Mouse (Mus musculus): ENCODE data around the gene Osbpl3. TPM values are rescaled to one million over a fixed set of nuclear protein-coding genes. Genes with fewer than 3 reads are reported as not detected.

Gene Osbpl3
- polyA plus RNA-seq, 1 experiment from 2014 or later, result 19.7 TPM

DNA sequence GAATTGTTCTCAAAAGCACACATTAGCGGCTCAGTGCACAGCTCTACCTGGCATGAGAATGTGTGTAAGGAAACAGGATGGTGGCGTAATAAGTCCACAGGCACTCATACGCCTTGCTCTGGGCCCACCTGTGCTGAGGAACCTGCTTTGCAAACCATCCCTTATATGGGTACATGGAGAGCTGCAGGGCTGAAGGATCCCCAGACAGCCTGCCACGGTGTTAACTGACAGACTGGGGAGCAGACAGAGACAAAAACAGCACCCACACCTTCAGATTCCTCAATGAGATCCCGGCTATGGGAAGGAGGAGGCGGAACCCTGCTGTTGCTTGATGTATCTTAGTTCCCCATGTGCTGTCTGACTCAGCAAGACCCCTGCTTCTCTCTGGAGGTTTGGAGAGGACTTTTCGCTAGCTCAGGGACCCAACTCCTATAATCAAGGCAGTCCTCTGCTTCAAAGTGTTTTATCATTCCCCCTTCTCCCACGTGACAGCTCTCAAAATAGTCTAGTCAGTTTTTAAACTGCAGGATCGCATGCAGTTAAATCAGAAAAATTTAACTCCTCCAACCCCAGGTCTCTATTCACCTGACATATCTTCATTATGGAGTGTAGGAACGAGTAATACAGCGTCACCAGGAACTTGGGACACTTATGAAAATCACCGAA, 141.5 kb downstream of the Osbpl3 start:
- peak overlapping the region; percentile 91 for H3K27ac ChIP-seq (ENCODE audit: low read length)
- peak; percentile 69 for ATAC-seq (replicated peaks; ENCODE audit: extremely low read depth, insufficient read depth, low FRiP score)
- no peaks in the 10 kb centered on the region for H3K9me3 ChIP-seq (replicated peaks; ENCODE audit: control insufficient read depth, low read length)
- H3K27me3 ChIP-seq (ENCODE audit: control insufficient read depth, insufficient read depth, low read length), result no peaks in the 10 kb centered on the region
- H3K9ac ChIP-seq (ENCODE audit: low read length), result peak overlapping the region; percentile 60
- H3K4me3 ChIP-seq (ENCODE audit: low read length), result no peak overlapping the region
- peaks cover under 1% of the 10 kb centered on the region; the same call in 1 of the 2 replicates for H3K36me3 ChIP-seq (ENCODE audit: control insufficient read depth, insufficient read depth)
- H3K4me1 ChIP-seq (ENCODE audit: control insufficient read depth, insufficient read depth, low read length), result peaks cover 27% of the 10 kb centered on the region
- 39% methylated on average over 12 of the region's 12 CpGs for WGBS
- H3K4me2 ChIP-seq (ENCODE audit: low read depth, low read length), result peak overlapping the region; percentile 44

DNA sequence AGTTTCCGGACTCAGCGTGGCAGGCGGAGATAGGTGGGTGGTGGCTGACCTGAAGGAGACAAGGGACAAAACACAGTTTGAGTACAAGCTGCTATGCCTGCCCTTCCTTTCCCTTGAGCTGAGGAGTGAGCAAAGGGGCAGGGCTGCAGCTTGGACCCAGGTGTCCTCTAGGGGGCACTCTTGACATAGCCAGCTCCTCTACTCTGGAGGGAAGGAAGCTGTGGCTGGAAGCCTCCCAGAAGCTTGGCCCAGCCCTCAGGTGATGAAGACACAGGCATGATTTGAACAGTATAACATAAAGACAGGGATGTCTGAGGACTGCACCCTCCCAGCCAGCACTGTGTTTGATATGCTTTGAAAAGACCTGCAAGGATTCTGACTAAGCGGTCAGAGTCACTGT, 143.4 kb downstream of the Osbpl3 start:
- 33% methylated on average over 4 of the region's 4 CpGs for WGBS
- H3K4me3 ChIP-seq (ENCODE audit: low read length), result no peak overlapping the region
- peak; percentile 66 for ATAC-seq (replicated peaks; ENCODE audit: extremely low read depth, insufficient read depth, low FRiP score)

GRCm38 (mm10) chr6:50309019-50309418, 147.0 kb downstream of the Osbpl3 start:
- 0 out of 2 replicates have a peak, but pooled peaks have one; percentile 25 for ATAC-seq (replicated peaks; ENCODE audit: extremely low read depth, insufficient read depth, low FRiP score)
- H3K4me2 ChIP-seq (ENCODE audit: low read depth, low read length), result no peak overlapping the region
- H3K4me1 ChIP-seq (ENCODE audit: control insufficient read depth, insufficient read depth, low read length), result peaks cover 7% of the 10 kb centered on the region
- no peaks in the 10 kb centered on the region for H3K9me3 ChIP-seq (replicated peaks; ENCODE audit: control insufficient read depth, low read length)
- H3K36me3 ChIP-seq (ENCODE audit: control insufficient read depth, insufficient read depth), result peaks cover 5% of the 10 kb centered on the region
- no peaks in the 10 kb centered on the region for H3K27me3 ChIP-seq (ENCODE audit: control insufficient read depth, insufficient read depth, low read length)
- no peak overlapping the region for H3K27ac ChIP-seq (ENCODE audit: low read length)
- WGBS, result 26% methylated on average over 6 of the region's 6 CpGs
- H3K4me3 ChIP-seq (ENCODE audit: low read length), result no peak overlapping the region
- no peak overlapping the region for H3K9ac ChIP-seq (ENCODE audit: low read length)

More for the DNA sequence above, 143.4 kb downstream of the Osbpl3 start:
- Histone ChIP-seq H3K36me3 (ENCODE audit: control insufficient read depth, insufficient read depth) (peaks cover 5% of the 10 kb centered on the region), H3K4me2 (ENCODE audit: low read depth, low read length) (no peak overlapping the region), H3K27me3 (ENCODE audit: control insufficient read depth, insufficient read depth, low read length) (no peaks in the 10 kb centered on the region), H3K27ac (ENCODE audit: low read length) (no peak overlapping the region), H3K4me1 (ENCODE audit: control insufficient read depth, insufficient read depth, low read length) (peaks cover 20% of the 10 kb centered on the region), H3K9ac (ENCODE audit: low read length) (no peak overlapping the region), H3K9me3 (replicated peaks; ENCODE audit: control insufficient read depth, low read length) (no peaks in the 10 kb centered on the region)

DNA sequence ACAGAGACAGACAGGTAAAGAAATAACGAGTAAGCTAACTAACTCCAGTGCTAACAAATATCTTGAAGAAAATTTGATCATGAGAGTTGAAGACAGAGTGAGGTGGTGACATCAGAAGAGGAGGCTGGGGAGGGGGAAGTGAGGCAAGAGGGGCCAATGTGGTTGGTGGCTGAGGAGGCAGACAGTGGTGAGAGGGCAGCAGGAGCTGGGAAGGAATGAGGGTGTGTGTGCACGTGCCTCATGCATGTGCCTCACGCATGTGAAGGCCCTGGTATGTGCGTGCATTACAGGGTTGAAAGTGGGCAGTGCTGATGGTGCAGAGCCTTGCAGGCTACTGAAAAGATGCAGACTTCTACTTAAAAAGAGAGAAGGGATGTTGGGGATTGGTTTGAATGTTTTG, 149.4 kb downstream of the Osbpl3 start:
- ATAC-seq (replicated peaks; ENCODE audit: extremely low read depth, insufficient read depth, low FRiP score), result no peak
- H3K4me3 ChIP-seq (ENCODE audit: low read length), result no peak overlapping the region
- no peak overlapping the region for H3K9ac ChIP-seq (ENCODE audit: low read length)
- no peaks in the 10 kb centered on the region for H3K9me3 ChIP-seq (replicated peaks; ENCODE audit: control insufficient read depth, low read length)
- no peaks in the 10 kb centered on the region for H3K27me3 ChIP-seq (ENCODE audit: control insufficient read depth, insufficient read depth, low read length)
- peaks cover 9% of the 10 kb centered on the region for H3K36me3 ChIP-seq (ENCODE audit: control insufficient read depth, insufficient read depth)
- WGBS, result 66% methylated on average over 4 of the region's 4 CpGs
- H3K27ac ChIP-seq (ENCODE audit: low read length), result no peak overlapping the region
- H3K4me2 ChIP-seq (ENCODE audit: low read depth, low read length), result no peak overlapping the region
- H3K4me1 ChIP-seq (ENCODE audit: control insufficient read depth, insufficient read depth, low read length), result no peaks in the 10 kb centered on the region

DNA sequence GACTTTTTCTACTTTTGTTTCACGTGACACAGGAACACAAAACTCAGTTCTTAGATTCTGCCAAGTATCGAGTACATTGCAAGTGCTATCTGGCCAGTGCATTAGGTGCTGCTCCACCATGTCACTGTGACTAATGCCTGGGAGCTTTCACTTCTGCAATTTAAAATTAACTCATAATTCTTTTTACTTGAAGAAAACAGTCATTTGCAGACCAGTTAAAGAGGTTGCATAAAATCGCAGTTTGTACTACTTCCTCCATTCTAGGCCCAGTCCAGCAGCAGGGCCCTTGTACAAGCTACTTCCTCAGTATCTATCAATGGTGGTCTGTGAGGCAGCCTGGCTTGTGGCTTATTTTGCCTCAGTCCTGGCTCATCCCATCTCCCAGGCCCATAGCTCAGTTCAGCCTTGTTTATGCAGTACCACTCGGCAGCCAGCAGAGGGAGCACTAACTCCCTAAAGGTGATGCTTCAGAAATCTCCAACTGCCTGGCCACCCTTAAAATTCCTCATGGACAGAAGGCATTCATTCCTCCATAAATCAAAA, 151.0 kb downstream of the Osbpl3 start:
- WGBS, result 57% methylated on average over 4 of the region's 4 CpGs
- H3K27ac ChIP-seq (ENCODE audit: low read length), result no peak overlapping the region

DNA sequence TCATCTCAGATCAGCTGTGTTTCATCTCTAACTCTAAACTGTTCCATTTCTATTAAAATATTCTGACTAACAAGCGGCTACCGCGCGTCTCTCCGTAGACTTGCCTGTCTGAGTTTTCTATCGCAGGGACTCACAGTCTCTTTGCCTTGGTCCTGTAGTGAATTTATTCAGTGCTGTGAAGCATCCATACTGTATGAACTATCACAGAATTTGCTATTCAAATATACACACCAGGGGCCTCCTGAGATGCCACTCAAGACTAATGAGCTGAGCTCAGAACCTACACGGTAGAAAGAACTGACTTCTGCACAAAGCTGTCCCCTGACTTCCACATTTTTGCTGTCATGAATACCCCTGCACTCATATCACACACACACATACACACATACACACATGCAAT, 154.9 kb downstream of the Osbpl3 start:
- ATAC-seq (replicated peaks; ENCODE audit: extremely low read depth, insufficient read depth, low FRiP score), result no peak
- no peaks in the 10 kb centered on the region for H3K27me3 ChIP-seq (ENCODE audit: control insufficient read depth, insufficient read depth, low read length)
- no peak overlapping the region for H3K9ac ChIP-seq (ENCODE audit: low read length)
- no peaks in the 10 kb centered on the region for H3K9me3 ChIP-seq (replicated peaks; ENCODE audit: control insufficient read depth, low read length)
- no peak overlapping the region for H3K4me3 ChIP-seq (ENCODE audit: low read length)
- peaks cover 2% of the 10 kb centered on the region; the same call in 1 of the 2 replicates for H3K4me1 ChIP-seq (ENCODE audit: control insufficient read depth, insufficient read depth, low read length)
- no peak overlapping the region for H3K4me2 ChIP-seq (ENCODE audit: low read depth, low read length)
- no peak overlapping the region for H3K27ac ChIP-seq (ENCODE audit: low read length)
- peaks cover 5% of the 10 kb centered on the region; the same call in 1 of the 2 replicates for H3K36me3 ChIP-seq (ENCODE audit: control insufficient read depth, insufficient read depth)
- 91% methylated on average over 7 of the region's 7 CpGs for WGBS

More for the DNA sequence above, 151.0 kb downstream of the Osbpl3 start:
- no peak overlapping the region for H3K4me3 ChIP-seq (ENCODE audit: low read length)
- H3K4me1 ChIP-seq (ENCODE audit: control insufficient read depth, insufficient read depth, low read length), result no peaks in the 10 kb centered on the region
- no peak for ATAC-seq (replicated peaks; ENCODE audit: extremely low read depth, insufficient read depth, low FRiP score)
- H3K9ac ChIP-seq (ENCODE audit: low read length), result no peak overlapping the region
- H3K27me3 ChIP-seq (ENCODE audit: control insufficient read depth, insufficient read depth, low read length), result no peaks in the 10 kb centered on the region
- H3K36me3 ChIP-seq (ENCODE audit: control insufficient read depth, insufficient read depth), result peaks cover 11% of the 10 kb centered on the region
- no peaks in the 10 kb centered on the region for H3K9me3 ChIP-seq (replicated peaks; ENCODE audit: control insufficient read depth, low read length)
- H3K4me2 ChIP-seq (ENCODE audit: low read depth, low read length), result no peak overlapping the region

DNA sequence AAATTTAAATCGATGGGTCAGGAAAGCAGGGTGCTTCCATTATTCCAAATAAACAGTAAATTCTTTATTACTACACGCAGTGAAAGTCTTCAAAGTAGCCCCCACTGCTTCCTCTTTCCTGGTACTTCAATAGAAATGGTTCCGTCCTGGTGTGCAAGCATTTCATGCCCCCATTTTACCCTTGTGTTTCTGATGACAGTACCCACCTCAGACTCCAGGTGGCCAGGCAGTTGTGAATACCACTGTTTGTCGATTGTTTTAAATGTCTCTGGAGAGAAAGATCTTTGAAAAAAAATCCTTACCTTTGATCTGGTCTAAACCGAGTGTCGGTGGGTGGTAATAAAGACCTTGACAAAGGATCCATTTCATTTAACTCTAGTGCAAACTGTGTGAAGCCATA, 155.4 kb downstream of the Osbpl3 start:
- Histone ChIP-seq H3K27ac (ENCODE audit: low read length) (no peak overlapping the region), H3K4me2 (ENCODE audit: low read depth, low read length) (no peak overlapping the region), H3K4me3 (ENCODE audit: low read length) (no peak overlapping the region), H3K4me1 (ENCODE audit: control insufficient read depth, insufficient read depth, low read length) (peaks cover 3% of the 10 kb centered on the region), H3K9ac (ENCODE audit: low read length) (no peak overlapping the region), H3K9me3 (replicated peaks; ENCODE audit: control insufficient read depth, low read length) (no peaks in the 10 kb centered on the region), H3K36me3 (ENCODE audit: control insufficient read depth, insufficient read depth) (peaks cover 5% of the 10 kb centered on the region; the same call in 1 of the 2 replicates), H3K27me3 (ENCODE audit: control insufficient read depth, insufficient read depth, low read length) (no peaks in the 10 kb centered on the region)
- WGBS, result 81% methylated on average over 6 of the region's 6 CpGs
- ATAC-seq (replicated peaks; ENCODE audit: extremely low read depth, insufficient read depth, low FRiP score), result no peak

DNA sequence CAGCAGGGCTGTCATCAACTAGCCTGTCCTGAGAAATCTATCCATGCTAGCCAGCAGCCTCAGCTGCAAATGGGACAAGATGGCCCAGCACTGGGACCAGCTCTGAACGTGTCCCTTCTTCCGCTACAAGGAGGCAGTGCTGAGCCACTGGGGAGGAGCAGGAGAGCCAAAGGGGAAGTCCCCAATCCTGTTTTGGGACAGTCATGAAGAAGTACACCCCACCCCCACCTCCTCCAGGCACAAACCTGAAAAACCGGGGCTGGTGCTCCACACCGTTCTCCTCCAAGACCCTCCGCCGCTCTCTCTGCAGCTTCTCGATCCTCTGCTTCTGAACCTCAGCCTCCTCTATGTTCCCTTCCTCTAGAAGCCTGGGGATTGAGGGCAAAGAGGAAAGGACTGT, 156.9 kb downstream of the Osbpl3 start:
- no peak for ATAC-seq (replicated peaks; ENCODE audit: extremely low read depth, insufficient read depth, low FRiP score)
- no peaks in the 10 kb centered on the region for H3K27me3 ChIP-seq (ENCODE audit: control insufficient read depth, insufficient read depth, low read length)
- H3K4me2 ChIP-seq (ENCODE audit: low read depth, low read length), result no peak overlapping the region
- peaks cover 5% of the 10 kb centered on the region for H3K4me1 ChIP-seq (ENCODE audit: control insufficient read depth, insufficient read depth, low read length)
- peaks cover 5% of the 10 kb centered on the region; the same call in 1 of the 2 replicates for H3K36me3 ChIP-seq (ENCODE audit: control insufficient read depth, insufficient read depth)
- no peak overlapping the region for H3K27ac ChIP-seq (ENCODE audit: low read length)
- 84% methylated on average over 7 of the region's 7 CpGs for WGBS
- no peak overlapping the region for H3K9ac ChIP-seq (ENCODE audit: low read length)
- H3K4me3 ChIP-seq (ENCODE audit: low read length), result no peak overlapping the region
- H3K9me3 ChIP-seq (replicated peaks; ENCODE audit: control insufficient read depth, low read length), result no peaks in the 10 kb centered on the region

- H3K9ac ChIP-seq (ENCODE audit: low read length), result no peak overlapping the region
- H3K27me3 ChIP-seq (ENCODE audit: control insufficient read depth, insufficient read depth, low read length), result no peaks in the 10 kb centered on the region
- H3K4me3 ChIP-seq (ENCODE audit: low read length), result no peak overlapping the region
- ATAC-seq (replicated peaks; ENCODE audit: extremely low read depth, insufficient read depth, low FRiP score), result no peak
- peaks cover 2% of the 10 kb centered on the region; the same call in 1 of the 2 replicates for H3K36me3 ChIP-seq (ENCODE audit: control insufficient read depth, insufficient read depth)
- peaks cover 5% of the 10 kb centered on the region for H3K4me1 ChIP-seq (ENCODE audit: control insufficient read depth, insufficient read depth, low read length)
- WGBS, result 90% methylated on average over 9 of the region's 9 CpGs
- no peak overlapping the region for H3K27ac ChIP-seq (ENCODE audit: low read length)
- H3K9me3 ChIP-seq (replicated peaks; ENCODE audit: control insufficient read depth, low read length), result no peaks in the 10 kb centered on the region
- H3K4me2 ChIP-seq (ENCODE audit: low read depth, low read length), result no peak overlapping the region
These were observed 158.3 kb downstream of the Osbpl3 start for GRCm38 (mm10) chr6:50297671-50298070.
